Mouse (Mus musculus): ENCODE data around the gene Comt. TPM values are rescaled to one million over a fixed set of nuclear protein-coding genes. Genes with fewer than 3 reads are reported as not detected.

Gene Comt
- total RNA-seq, 2 experiments from 2014 or later: 130 to 150 TPM

- DNase-seq: no peak
- intact Hi-C loops (cut with DNase I): no loop called here
Measured at GRCm38 (mm10) chr16:18376297-18376954, 50.2 kb downstream of the Comt start.

GRCm38 (mm10) chr16:18373632-18374031 is 53.0 kb downstream of the Comt start:
- no peak for DNase-seq
- intact Hi-C loops (cut with DNase I): no loop called here

DNA sequence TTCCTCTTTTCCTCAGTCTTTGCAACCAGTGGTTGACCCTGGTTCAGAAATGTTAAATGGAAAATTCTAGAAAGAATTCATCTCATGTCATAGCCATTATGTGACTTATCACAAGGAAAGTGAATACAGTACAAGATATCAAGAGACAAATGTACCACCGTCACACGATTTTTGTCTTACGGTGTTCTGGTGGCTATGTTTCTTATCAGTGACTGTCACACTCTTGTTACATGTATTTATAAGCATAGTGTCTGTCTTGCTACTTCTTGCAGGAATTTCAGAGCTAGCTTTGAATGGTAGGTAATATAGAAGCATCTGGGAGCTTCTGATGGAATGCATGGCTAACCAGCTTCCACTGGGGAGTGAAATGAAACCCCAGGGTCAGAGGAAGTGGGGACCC is 56.5 kb downstream of the Comt start:
- no peak for DNase-seq
- intact Hi-C loops (cut with DNase I): no loop called here

- intact Hi-C loops (cut with DNase I): no loop called here
Measured at GRCm38 (mm10) chr16:18366849-18367248, 59.8 kb downstream of the Comt start.

GRCm38 (mm10) chr16:18362948-18363347 is 63.7 kb downstream of the Comt start:
- intact Hi-C loops (cut with DNase I): no loop called here
- DNase-seq: no peak

More at GRCm38 (mm10) chr16:18366849-18367248, 59.8 kb downstream of the Comt start:
- no peak for DNase-seq

GRCm38 (mm10) chr16:18360151-18360805 is 66.4 kb downstream of the Comt start:
- intact Hi-C loops (cut with DNase I): no loop called here
- DNase-seq: no peak

- intact Hi-C loops (cut with DNase I): no loop called here
- DNase-seq: no peak
Measured at GRCm38 (mm10) chr16:18357977-18358376, 68.7 kb downstream of the Comt start.

GRCm38 (mm10) chr16:18356961-18357360 is 69.7 kb downstream of the Comt start:
- peak in 1 of 2 experiments; percentile 39 for DNase-seq
- intact Hi-C loops (cut with DNase I): no loop called here

Small RNA genes within 50 kb of the gene (microRNA-seq; reads per million reads assigned to microRNA genes)
- gene Gm26219 (ENCODE audit: borderline number of aligned reads in 2 of 2): 0 reads per million in 2 experiments

Other genes starting within 250 kb of the Comt start
- not detected for gene Ccdc188, start 209.0 kb downstream of the Comt start, total RNA-seq (2021)
- 10 to 100 TPM; 19.7 to 21.5 TPM for gene Zdhhc8, start 191.7 kb downstream of the Comt start, total RNA-seq (2021)
- gene Trmt2a, start 178.2 kb downstream of the Comt start, total RNA-seq (2021): 10 to 100 TPM; 16.1 to 19.8 TPM
- gene Ranbp1, start 178.1 kb downstream of the Comt start, total RNA-seq (2021): 10 to 100 TPM; 34.5 to 42.1 TPM
- gene Gm49776, start 168.5 kb downstream of the Comt start, total RNA-seq (2021): not detected
- 10 to 100 TPM; 12.7 to 14.6 TPM for gene Dgcr8, start 137.6 kb downstream of the Comt start, total RNA-seq (2021)
- 100 to 1,000 TPM; 152 to 177 TPM for gene Tango2, start 78.7 kb downstream of the Comt start, total RNA-seq (2021)
- gene Arvcf, start 78.7 kb downstream of the Comt start, total RNA-seq (2021): 10 to 100 TPM; 21.1 to 25.6 TPM
- gene Txnrd2, start 468 bp downstream of the Comt start, total RNA-seq (2021): 10 to 100 TPM; 41.0 to 42.8 TPM
- gene Gnb1l, start 71.9 kb upstream of the Comt start, total RNA-seq (2021): 1 to 10 TPM; 5.2 to 5.4 TPM
- 1 to 10 TPM; 3.6 to 4.6 TPM for gene Rtl10, start 72.0 kb upstream of the Comt start, total RNA-seq (2021)
- gene Tbx1, start 163.8 kb upstream of the Comt start, total RNA-seq (2021): 1 to 10 TPM in 1 of 2 experiments, under 1 TPM in 1; 0.51 to 2.2 TPM
- gene Gp1bb, start 195.6 kb upstream of the Comt start, total RNA-seq (2021): 1 to 10 TPM; 1.2 TPM
- 1 to 10 TPM in 1 of 2 experiments, under 1 TPM in 1; 0.60 to 1.6 TPM for gene Gm49601, start 199.6 kb upstream of the Comt start, total RNA-seq (2021)
- 1 to 10 TPM; 3.7 to 3.8 TPM for gene Sept5, start 203.1 kb upstream of the Comt start, total RNA-seq (2021)

Measured in heart, postnatal 36 days (tissue).